Mouse (Mus musculus) thymus, postnatal 14 days (tissue): Measurements from ENCODE around the gene Picalm.
"Not testable (repeated sequence)": the region's sequence is repeated elsewhere in the genome, so short reads cannot be mapped to it uniquely, and the experiment has no call there.

Source experiments
- DNase-seq: peaks from one replicate; pipeline ENCODE4 v3.0.0; 2021

The Picalm gene

GRCm38 (mm10) chr7:90132322-90132721 is 2.3 kb downstream of the Picalm start:
- no peak for DNase-seq

- no peak for DNase-seq
These were observed 6.7 kb downstream of the Picalm start for GRCm38 (mm10) chr7:90136736-90137135.

GRCm38 (mm10) chr7:90138359-90138758 is 8.3 kb downstream of the Picalm start:
- DNase-seq, result no peak

GRCm38 (mm10) chr7:90140290-90140689 is 10.3 kb downstream of the Picalm start:
- DNase-seq, result no peak

GRCm38 (mm10) chr7:90144275-90144674 is 14.3 kb downstream of the Picalm start:
- no peak for DNase-seq

- no peak for DNase-seq
These were observed 15.0 kb downstream of the Picalm start for GRCm38 (mm10) chr7:90144971-90145370.

GRCm38 (mm10) chr7:90145376-90145775 is 15.4 kb downstream of the Picalm start:
- no peak for DNase-seq

GRCm38 (mm10) chr7:90145897-90146296 is 15.9 kb downstream of the Picalm start:
- DNase-seq, result no peak

- no peak for DNase-seq
These were observed 16.3 kb downstream of the Picalm start for GRCm38 (mm10) chr7:90146321-90146720.

GRCm38 (mm10) chr7:90148023-90148422 is 18.0 kb downstream of the Picalm start:
- no peak for DNase-seq

GRCm38 (mm10) chr7:90148516-90148915 is 18.5 kb downstream of the Picalm start:
- DNase-seq, result no peak

GRCm38 (mm10) chr7:90150311-90150710 is 20.3 kb downstream of the Picalm start:
- peak; percentile 70 for DNase-seq

- no peak for DNase-seq
These were observed 28.0 kb downstream of the Picalm start for GRCm38 (mm10) chr7:90158034-90158433.

GRCm38 (mm10) chr7:90160598-90160997 is 30.6 kb downstream of the Picalm start:
- DNase-seq, result no peak

- no peak for DNase-seq
These were observed 34.3 kb downstream of the Picalm start for GRCm38 (mm10) chr7:90164276-90164675.

- DNase-seq, result no peak
These were observed 36.0 kb downstream of the Picalm start for GRCm38 (mm10) chr7:90165970-90166369.

GRCm38 (mm10) chr7:90167777-90168176 is 37.8 kb downstream of the Picalm start:
- not testable (repeated sequence) for DNase-seq

GRCm38 (mm10) chr7:90173778-90174177 is 43.8 kb downstream of the Picalm start:
- no peak for DNase-seq

GRCm38 (mm10) chr7:90175576-90175975 is 45.6 kb downstream of the Picalm start:
- DNase-seq, result no peak

GRCm38 (mm10) chr7:90180635-90181034 is 50.6 kb downstream of the Picalm start:
- DNase-seq, result no peak

- no peak for DNase-seq
These were observed 70.2 kb downstream of the Picalm start for GRCm38 (mm10) chr7:90200251-90200650.

GRCm38 (mm10) chr7:90201877-90202465 is 72.0 kb downstream of the Picalm start:
- DNase-seq, result no peak

- no peak for DNase-seq
These were observed 73.9 kb downstream of the Picalm start for GRCm38 (mm10) chr7:90203914-90204313.

- no peak for DNase-seq
These were observed 80.1 kb downstream of the Picalm start for GRCm38 (mm10) chr7:90210116-90210515.

- no peak for DNase-seq
These were observed 80.9 kb downstream of the Picalm start for GRCm38 (mm10) chr7:90210947-90211346.
